Mouse (Mus musculus) heart, embryonic 16.5 days (tissue): Measurements from ENCODE around the gene Fbxl22. TPM values are rescaled to one million over a fixed set of nuclear protein-coding genes. Genes with fewer than 3 reads are reported as not detected.

ENCODE experiments used
- polyA plus RNA-seq: library from polyadenylated mRNA; unstranded; fragments of >200 nt; fragmentation: Nextera tagmentation; extraction: Ambion mirVana; gene quantifications from 2 replicates; pipeline ENCODE4 v1.2.1, GENCODE M21; 2015

Fbxl22 gene
- polyA plus RNA-seq, 1 experiment from 2014 or later, result 86.1 TPM

Other genes starting within 250 kb of the Fbxl22 start
- gene Herc1, start 164.1 kb downstream of the Fbxl22 start, polyA plus RNA-seq, result 16.3 and 17.0 TPM in 2 replicates
- gene Usp3, start 78.5 kb upstream of the Fbxl22 start, polyA plus RNA-seq, result 42.3 and 42.7 TPM in 2 replicates
- 0.79 and 0.81 TPM in 2 replicates for gene Car12, start 199.1 kb upstream of the Fbxl22 start, polyA plus RNA-seq